Mouse (Mus musculus) kidney, embryonic 16.5 days (tissue): ENCODE results near the gene Flywch1. TPM values are rescaled to one million over a fixed set of nuclear protein-coding genes. Genes with fewer than 3 reads are reported as not detected.

ENCODE experiments used
- polyA plus RNA-seq: library from polyadenylated mRNA; unstranded; fragments of >200 nt; fragmentation: Nextera tagmentation; extraction: Ambion mirVana; gene quantifications from 2 replicates; pipeline ENCODE4 v1.2.1, GENCODE M21; 2015

Gene Flywch1
- polyA plus RNA-seq, 1 experiment from 2014 or later, result 104 TPM

Other genes with a start within 250 kb of the Flywch1 start
- gene Zfp213, start 207.4 kb downstream of the Flywch1 start, polyA plus RNA-seq, result 24.1 and 26.5 TPM in 2 replicates
- 19.1 and 19.3 TPM in 2 replicates for gene Zfp13, start 172.1 kb downstream of the Flywch1 start, polyA plus RNA-seq
- gene Zscan10, start 170.7 kb downstream of the Flywch1 start, polyA plus RNA-seq, result 0.26 TPM in 1 of 2 replicates, not detected in the other
- 1.1 and 1.2 TPM in 2 replicates for gene Mmp25, start 126.3 kb downstream of the Flywch1 start, polyA plus RNA-seq
- gene Bicdl2, start 111.1 kb downstream of the Flywch1 start, polyA plus RNA-seq, result 1.7 and 2.0 TPM in 2 replicates
- gene Hcfc1r1, start 98.0 kb downstream of the Flywch1 start, polyA plus RNA-seq, result 73.4 and 83.7 TPM in 2 replicates
- 59.8 and 65.5 TPM in 2 replicates for gene Thoc6, start 97.7 kb downstream of the Flywch1 start, polyA plus RNA-seq
- gene Tnfrsf12a, start 94.1 kb downstream of the Flywch1 start, polyA plus RNA-seq, result 28.9 and 31.2 TPM in 2 replicates
- 242 and 253 TPM in 2 replicates for gene Cldn6, start 92.4 kb downstream of the Flywch1 start, polyA plus RNA-seq
- 60.0 and 63.5 TPM in 2 replicates for gene Cldn9, start 87.6 kb downstream of the Flywch1 start, polyA plus RNA-seq
- 0.15 and 0.61 TPM in 2 replicates for gene 1520401A03Rik, start 48.8 kb downstream of the Flywch1 start, polyA plus RNA-seq
- gene Pkmyt1, start 45.3 kb downstream of the Flywch1 start, polyA plus RNA-seq, result 53.0 and 56.2 TPM in 2 replicates
- gene Paqr4, start 30.7 kb downstream of the Flywch1 start, polyA plus RNA-seq, result 22.9 and 25.4 TPM in 2 replicates
- 0.81 and 1.3 TPM in 2 replicates for gene Kremen2, start 25.8 kb downstream of the Flywch1 start, polyA plus RNA-seq
- gene Flywch2, start 14.5 kb upstream of the Flywch1 start, polyA plus RNA-seq, result 31.7 and 35.0 TPM in 2 replicates
- gene Srrm2, start 18.9 kb upstream of the Flywch1 start, polyA plus RNA-seq, result 411 and 514 TPM in 2 replicates
- 954 and 966 TPM in 2 replicates for gene Elob, start 57.5 kb upstream of the Flywch1 start, polyA plus RNA-seq
- gene Prss33, start 64.5 kb upstream of the Flywch1 start, polyA plus RNA-seq, result not detected in 2 replicates
- not detected in 2 replicates for gene Prss32, start 72.3 kb upstream of the Flywch1 start, polyA plus RNA-seq
- gene Prss41, start 72.6 kb upstream of the Flywch1 start, polyA plus RNA-seq, result 3.5 and 4.1 TPM in 2 replicates
- not detected in 2 replicates for gene Prss21, start 96.5 kb upstream of the Flywch1 start, polyA plus RNA-seq
- not detected in 2 replicates for gene Dcpp1, start 109.3 kb upstream of the Flywch1 start, polyA plus RNA-seq
- gene Dcpp2, start 109.3 kb upstream of the Flywch1 start, polyA plus RNA-seq, result not detected in 2 replicates
- not detected in 2 replicates for gene Dcpp3, start 145.9 kb upstream of the Flywch1 start, polyA plus RNA-seq
- not detected in 2 replicates for gene Sbp, start 170.1 kb upstream of the Flywch1 start, polyA plus RNA-seq
- not detected in 2 replicates for gene Sbpl, start 183.7 kb upstream of the Flywch1 start, polyA plus RNA-seq
- gene Prss30, start 209.0 kb upstream of the Flywch1 start, polyA plus RNA-seq, result 0.14 and 0.23 TPM in 2 replicates
- gene Prss22, start 226.5 kb upstream of the Flywch1 start, polyA plus RNA-seq, result 0.39 and 0.82 TPM in 2 replicates